Mouse (Mus musculus) T-helper 1 cell (primary cell): ENCODE results near the gene Lonp1.
"Not testable (repeated sequence)": the region's sequence is repeated elsewhere in the genome, so short reads cannot be mapped to it uniquely, and the experiment has no call there.

Experiments
- in situ Hi-C: fragments of 300-600 bp; cut with MboI, MseI; formaldehyde crosslinking; loops from one replicate; pipeline ENCODE4 v1.15.1; 2025; ENCODE audit warnings: high pct_unique_total_duplicates

Lonp1 gene

DNA sequence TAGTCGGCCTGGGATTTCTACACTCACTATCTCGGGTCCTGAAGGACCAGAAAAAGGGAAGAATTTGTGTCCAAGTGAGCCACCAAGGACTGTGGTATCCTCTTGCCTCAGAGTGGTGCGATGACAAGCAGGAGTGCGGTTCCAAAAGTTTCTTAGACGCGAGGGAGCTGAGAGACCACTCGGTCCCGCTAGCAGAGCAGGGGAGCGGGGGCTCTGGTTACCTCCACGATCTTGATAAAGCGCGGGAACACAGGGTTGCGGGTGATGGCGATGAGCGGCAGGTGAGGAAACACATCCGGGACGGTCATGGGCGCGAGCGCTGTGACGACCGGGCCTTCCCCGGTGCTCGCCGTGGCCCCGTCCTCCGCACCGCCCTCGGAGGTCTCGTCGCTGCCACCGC lies 427 bp downstream of the Lonp1 start:
- in situ Hi-C loops = no loop called here

- in situ Hi-C loops = no loop called here
Observed at GRCm38 (mm10) chr17:56625495-56625894, 1.2 kb downstream of the Lonp1 start.

GRCm38 (mm10) chr17:56617628-56618027 lies 9.1 kb downstream of the Lonp1 start:
- in situ Hi-C loops = loop anchor here (5.0 kb wide), 1 partner anchor 50 kb away; no protein-coding TSS in a partner anchor

DNA sequence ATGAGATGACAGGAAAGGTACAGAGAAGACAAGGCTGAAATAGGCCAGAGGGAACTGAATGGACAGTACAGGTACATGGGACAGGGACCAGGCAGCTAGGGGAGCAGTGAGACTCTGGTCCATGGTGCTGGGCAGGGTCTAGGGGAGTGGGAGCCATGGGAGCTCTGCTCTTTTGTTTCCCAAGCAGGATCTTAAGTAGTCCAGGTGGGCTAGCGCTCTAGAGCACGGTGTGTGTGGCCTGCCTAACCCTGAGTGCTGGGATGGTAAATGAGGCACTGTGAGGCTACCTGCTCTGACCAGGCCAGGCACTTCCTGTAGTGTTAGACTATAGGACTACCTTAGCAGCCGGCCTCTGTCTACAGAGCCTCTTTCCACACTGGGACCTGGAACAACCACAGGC lies 10.0 kb downstream of the Lonp1 start:
- in situ Hi-C loops = loop anchor here (5.0 kb wide), 1 partner anchor 51 kb away; no protein-coding TSS in a partner anchor

DNA sequence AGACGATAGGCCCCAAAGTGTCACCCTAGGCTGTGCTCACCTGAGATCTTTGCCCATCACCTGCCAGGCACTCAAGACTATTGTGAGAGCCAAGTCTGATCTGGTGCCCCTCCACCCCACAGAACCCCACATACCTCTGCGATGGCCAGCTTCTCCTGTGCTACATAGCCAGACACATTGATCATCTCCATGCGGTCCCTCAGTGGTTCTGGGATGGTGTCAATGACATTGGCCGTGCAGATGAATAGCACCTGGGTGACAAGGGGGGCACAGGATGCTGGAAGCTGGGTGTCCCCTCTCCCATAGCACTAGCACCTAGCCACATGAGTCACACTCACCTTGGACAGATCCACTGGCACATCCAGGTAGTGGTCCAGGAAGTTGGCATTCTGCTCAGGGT lies 10.9 kb downstream of the Lonp1 start:
- in situ Hi-C loops = loop anchor here (5.0 kb wide), 1 partner anchor 52 kb away; no protein-coding TSS in a partner anchor

DNA sequence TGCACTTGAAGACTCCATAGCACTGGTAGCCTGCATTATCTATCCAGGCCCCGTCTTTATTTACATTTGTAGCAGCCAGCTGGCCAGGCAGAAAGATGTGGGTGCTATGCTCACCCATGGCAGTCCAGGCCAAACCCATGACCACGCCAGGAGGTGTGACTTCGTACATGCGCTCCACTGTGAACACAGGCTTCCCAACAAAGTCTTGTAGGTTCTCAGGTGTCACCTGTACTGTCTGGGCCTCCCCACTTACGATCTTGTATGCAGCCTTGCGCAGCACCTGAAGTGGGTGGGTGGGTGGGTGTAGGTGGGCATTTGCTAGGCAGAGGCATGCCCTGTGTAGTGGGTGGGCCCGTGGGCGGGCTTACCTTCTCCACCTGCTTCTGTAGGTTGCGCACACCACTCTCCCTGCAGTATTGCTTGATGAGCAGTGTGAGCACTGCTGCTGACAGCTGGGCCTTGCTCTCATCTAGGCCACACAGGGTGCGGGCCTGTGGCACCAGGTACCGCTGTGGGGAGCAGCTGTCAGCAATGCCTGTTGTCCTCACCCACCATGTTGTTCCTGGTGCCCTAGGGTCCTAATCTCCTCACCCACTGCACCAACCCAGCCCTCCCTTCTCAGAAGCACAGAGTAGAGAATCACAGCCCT lies 11.4 kb downstream of the Lonp1 start:
- in situ Hi-C loops = loop anchor here (5.0 kb wide), 1 partner anchor 52 kb away; no protein-coding TSS in a partner anchor

DNA sequence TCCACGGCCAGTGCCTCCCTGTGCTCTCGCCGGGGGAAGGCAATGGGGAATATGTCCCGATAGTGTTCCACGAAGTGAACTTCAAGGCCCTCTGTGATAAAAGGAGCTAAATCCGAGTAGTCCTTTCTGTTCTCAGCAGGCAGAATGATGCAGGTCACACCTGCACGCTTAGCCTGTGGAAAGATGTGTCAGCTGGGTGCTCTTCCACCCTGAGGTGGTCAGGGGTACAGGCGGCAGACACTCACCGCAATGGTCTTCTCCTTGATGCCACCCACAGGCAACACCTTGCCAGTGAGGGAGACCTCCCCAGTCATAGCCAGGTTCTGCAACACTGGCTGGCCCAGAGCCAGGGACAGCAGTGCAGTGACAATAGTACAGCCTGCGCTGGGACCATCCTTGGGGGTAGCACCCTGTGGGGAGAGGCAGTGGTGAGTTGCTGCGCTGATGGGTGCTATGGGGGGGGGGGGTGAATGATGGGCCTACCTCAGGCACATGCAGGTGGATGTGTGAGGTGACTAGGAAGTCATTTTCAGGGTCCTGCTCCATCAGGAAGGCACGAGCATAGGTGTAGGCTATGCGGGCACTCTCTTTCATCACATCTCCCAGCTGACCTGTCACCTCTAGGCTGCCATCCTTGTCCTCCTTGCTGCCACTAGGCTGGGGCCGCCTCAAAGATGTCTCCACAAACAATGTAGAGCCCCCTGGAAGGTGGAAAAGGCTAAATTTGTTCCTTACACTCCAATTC lies 12.1 kb downstream of the Lonp1 start:
- in situ Hi-C loops = loop anchor here (5.0 kb wide), 1 partner anchor 53 kb away; no protein-coding TSS in a partner anchor

- in situ Hi-C loops = not testable (repeated sequence)
Observed at GRCm38 (mm10) chr17:56613893-56614292, 12.8 kb downstream of the Lonp1 start.

GRCm38 (mm10) chr17:56613236-56613844 lies 13.3 kb downstream of the Lonp1 start, which contains the start of gene Rpl36:
Gene Rpl36 (plus strand): TSS chr17:56613416.
- in situ Hi-C loops = no loop called here

- in situ Hi-C loops = not testable (repeated sequence)
Observed at GRCm38 (mm10) chr17:56612565-56612939, 14.1 kb downstream of the Lonp1 start.

GRCm38 (mm10) chr17:56611861-56612564 lies 14.7 kb downstream of the Lonp1 start:
- in situ Hi-C loops = no loop called here

DNA sequence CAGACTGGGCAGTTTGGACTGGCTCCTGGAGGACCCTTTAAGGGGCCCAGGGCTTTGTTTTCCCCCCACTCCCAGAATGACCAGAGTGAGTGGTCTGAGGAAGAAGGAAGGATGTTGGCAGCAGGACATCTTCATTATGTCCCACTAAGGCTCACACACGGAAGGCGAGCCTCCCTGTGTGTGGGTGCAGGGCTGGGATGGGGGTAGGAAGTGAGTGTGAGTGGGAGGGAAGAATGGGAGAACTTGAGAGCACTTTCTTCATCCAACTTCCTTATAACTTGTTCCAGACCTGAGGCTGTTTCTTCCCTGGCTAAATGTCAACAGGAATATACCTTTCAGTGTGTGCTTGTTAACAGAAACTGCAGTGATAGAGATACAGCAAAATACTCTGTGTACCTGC lies 15.4 kb downstream of the Lonp1 start:
- in situ Hi-C loops = no loop called here

GRCm38 (mm10) chr17:56609452-56610171 lies 17.1 kb downstream of the Lonp1 start, which contains the start of gene 2410015M20Rik:
Gene 2410015M20Rik (minus strand): TSS chr17:56609771.
- in situ Hi-C loops = no loop called here

DNA sequence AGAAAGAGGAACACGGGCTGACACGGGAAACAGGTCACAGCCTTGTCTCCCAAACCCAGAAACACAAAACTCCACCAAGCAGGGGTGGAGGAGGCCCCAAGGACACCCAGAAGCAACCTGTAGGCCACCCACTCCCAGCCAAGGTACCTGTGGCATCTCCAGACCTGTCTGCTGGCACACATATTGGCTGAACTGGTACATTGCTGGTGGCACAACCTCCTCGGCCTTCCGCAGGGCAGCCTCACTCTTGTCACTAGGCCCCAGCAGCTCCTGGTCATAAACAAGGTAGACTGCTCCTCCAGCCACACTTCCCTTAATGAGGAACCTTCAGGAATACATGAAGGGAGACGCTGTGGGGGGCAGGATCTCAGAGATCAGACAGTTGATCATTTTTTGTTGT lies 18.0 kb downstream of the Lonp1 start:
- in situ Hi-C loops = no loop called here

GRCm38 (mm10) chr17:56607521-56608062 lies 19.1 kb downstream of the Lonp1 start:
- in situ Hi-C loops = no loop called here

DNA sequence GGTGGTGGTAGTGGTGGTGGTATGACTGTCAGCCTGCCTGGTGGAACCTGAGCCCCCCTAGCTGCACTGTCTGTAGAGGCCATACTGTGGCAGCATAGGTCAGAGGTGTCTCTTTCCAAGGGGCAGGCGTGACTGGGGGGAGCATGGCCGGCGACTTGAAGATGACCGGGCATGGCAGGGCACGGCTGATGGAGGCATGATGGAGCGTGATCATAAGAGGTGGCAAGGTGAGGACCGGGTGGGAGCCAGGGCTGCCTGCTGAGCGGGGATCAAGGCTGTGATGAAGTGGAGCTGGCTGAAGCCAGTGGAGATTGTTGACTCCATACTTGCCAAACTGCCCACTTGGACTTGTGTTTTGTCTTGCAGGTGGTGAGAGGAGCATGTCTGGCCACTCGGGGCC lies 21.3 kb downstream of the Lonp1 start:
- in situ Hi-C loops = no loop called here

DNA sequence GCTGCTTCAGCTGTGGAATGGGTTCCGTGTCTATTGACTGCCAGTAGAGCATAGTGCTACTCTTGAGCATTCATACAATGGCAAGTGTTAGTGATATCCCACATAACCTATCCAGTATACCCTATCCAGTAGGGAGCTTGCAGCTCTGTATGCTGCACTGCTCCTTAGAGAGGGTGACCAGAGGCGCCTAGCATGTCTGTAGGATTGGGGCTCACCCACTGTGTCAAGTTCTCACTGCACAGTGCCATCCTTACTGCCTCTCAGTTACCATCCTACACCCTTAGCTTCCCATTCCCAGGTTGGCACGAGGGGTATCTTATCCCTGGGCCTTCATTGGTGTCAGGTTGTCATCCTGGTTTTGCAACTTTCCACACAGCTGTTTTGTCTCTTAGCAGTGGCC lies 22.3 kb downstream of the Lonp1 start:
- in situ Hi-C loops = no loop called here

GRCm38 (mm10) chr17:56604070-56604380 lies 22.7 kb downstream of the Lonp1 start:
- in situ Hi-C loops = no loop called here

DNA sequence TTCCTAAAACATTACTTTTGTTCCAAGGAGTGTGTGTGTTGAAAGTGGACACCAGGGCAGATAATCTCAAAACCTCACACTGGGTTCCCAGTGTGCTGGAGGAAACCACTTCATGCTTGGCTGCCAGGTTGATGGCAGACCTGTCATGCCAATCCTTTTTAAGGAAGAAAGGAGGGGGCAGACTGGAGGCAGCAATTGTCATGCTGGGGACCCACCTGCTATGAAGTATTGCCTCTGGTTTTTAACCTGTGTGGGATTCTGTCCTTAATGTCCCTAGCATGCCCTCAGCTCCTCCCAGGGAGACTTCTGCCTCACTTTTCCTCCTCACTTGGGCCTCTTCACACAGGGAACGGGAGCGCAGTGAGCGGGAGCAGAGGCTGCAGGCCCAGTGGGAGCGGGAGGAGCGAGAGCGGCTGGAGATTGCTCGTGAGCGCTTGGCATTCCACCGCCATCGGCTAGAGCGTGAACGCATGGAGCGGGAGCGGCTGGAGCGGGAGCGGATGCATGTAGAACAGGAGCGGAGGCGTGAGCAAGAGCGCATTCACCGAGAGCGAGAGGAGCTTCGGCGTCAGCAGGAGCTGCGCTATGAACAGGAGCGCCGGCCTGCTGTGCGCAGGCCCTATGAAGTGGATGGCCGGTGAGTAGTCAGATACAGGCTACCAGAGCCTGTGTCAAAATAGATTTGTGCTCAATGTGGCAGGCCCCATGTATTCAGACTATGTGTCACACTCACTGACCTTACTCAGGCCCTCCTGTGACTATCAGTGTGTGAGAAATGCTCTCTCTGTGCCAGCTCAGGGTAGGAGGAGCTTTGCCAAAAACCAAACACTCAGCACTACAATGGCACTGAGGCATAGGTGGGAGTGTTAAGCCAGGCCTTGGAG lies 23.3 kb downstream of the Lonp1 start:
- in situ Hi-C loops = no loop called here
